Mouse (Mus musculus): Measurements from ENCODE around the gene Dda1. TPM values are rescaled to one million over a fixed set of nuclear protein-coding genes. Genes with fewer than 3 reads are reported as not detected.

Gene Dda1
- polyA plus RNA-seq, 1 experiment from 2014 or later: 104 TPM

DNA sequence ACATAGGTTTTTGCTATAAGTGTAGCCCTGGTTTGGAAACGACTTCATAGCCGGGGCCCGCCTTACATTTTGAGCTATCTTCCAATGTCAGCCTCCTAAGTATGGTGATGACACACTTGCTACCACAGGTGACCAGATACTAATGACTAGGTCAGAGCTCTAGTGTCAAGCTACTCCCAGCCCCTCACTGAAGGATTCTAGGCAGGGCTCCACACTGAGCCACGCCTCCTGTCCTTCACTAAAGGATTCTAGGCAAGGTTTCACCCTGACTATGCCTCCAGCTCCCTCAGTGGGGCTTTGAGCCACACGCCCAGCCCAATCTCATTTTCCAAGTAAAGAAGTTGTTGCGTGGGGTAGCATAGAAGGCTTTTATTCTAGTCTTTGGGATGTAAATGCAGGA lies 8.3 kb upstream of the Dda1 start:
- Histone ChIP-seq H3K27me3 (no peaks in the 10 kb centered on the region), H3K4me3 (no peak overlapping the region), H3K36me3 (peaks cover 24% of the 10 kb centered on the region), H3K9me3 (no peaks in the 10 kb centered on the region), H3K4me2 (no peak overlapping the region), H3K27ac (no peak overlapping the region), H3K9ac (no peak overlapping the region), H3K4me1 (peaks cover 26% of the 10 kb centered on the region)
- 91% methylated on average over 6 of the region's 6 CpGs for WGBS
- no peak for ATAC-seq (ENCODE audit: borderline replicate concordance, extremely low read depth, low FRiP score, low TSS enrichment)

- 74% methylated on average over 46 of the region's 47 CpGs for WGBS
- no peak for ATAC-seq (ENCODE audit: borderline replicate concordance, extremely low read depth, low FRiP score, low TSS enrichment)
- Histone ChIP-seq H3K36me3 (peaks cover 24% of the 10 kb centered on the region), H3K4me2 (no peak overlapping the region), H3K4me1 (peaks cover 32% of the 10 kb centered on the region), H3K4me3 (no peak overlapping the region), H3K9me3 (no peaks in the 10 kb centered on the region), H3K27ac (no peak overlapping the region), H3K9ac (no peak overlapping the region), H3K27me3 (no peaks in the 10 kb centered on the region)
Observed at GRCm38 (mm10) chr8:71461152-71461840, 7.7 kb upstream of the Dda1 start.

GRCm38 (mm10) chr8:71462191-71462590 lies 6.8 kb upstream of the Dda1 start:
- Histone ChIP-seq H3K27ac (no peak overlapping the region), H3K4me3 (peak overlapping the region; percentile 87), H3K9ac (peak overlapping the region; percentile 74), H3K27me3 (no peaks in the 10 kb centered on the region), H3K9me3 (no peaks in the 10 kb centered on the region), H3K36me3 (peaks cover 24% of the 10 kb centered on the region), H3K4me1 (peaks cover 31% of the 10 kb centered on the region), H3K4me2 (peak overlapping the region; percentile 93; the same call in 1 of the 2 replicates)
- WGBS: 65% methylated on average over 4 of the region's 4 CpGs
- ATAC-seq (ENCODE audit: borderline replicate concordance, extremely low read depth, low FRiP score, low TSS enrichment): no peak

- H3K9me3 ChIP-seq: no peaks in the 10 kb centered on the region
- ATAC-seq (ENCODE audit: borderline replicate concordance, extremely low read depth, low FRiP score, low TSS enrichment): no peak
- H3K4me3 ChIP-seq: peak overlapping the region; percentile 87
- 4% methylated on average over 16 of the region's 16 CpGs for WGBS
- H3K36me3 ChIP-seq: peaks cover 21% of the 10 kb centered on the region
- no peaks in the 10 kb centered on the region for H3K27me3 ChIP-seq
- peak overlapping the region; percentile 74 for H3K9ac ChIP-seq
- peak overlapping the region; percentile 93 for H3K4me2 ChIP-seq
- H3K4me1 ChIP-seq: peaks cover 29% of the 10 kb centered on the region
- peak overlapping the region; percentile 96 for H3K27ac ChIP-seq
Observed at GRCm38 (mm10) chr8:71462786-71463185, 6.2 kb upstream of the Dda1 start.

DNA sequence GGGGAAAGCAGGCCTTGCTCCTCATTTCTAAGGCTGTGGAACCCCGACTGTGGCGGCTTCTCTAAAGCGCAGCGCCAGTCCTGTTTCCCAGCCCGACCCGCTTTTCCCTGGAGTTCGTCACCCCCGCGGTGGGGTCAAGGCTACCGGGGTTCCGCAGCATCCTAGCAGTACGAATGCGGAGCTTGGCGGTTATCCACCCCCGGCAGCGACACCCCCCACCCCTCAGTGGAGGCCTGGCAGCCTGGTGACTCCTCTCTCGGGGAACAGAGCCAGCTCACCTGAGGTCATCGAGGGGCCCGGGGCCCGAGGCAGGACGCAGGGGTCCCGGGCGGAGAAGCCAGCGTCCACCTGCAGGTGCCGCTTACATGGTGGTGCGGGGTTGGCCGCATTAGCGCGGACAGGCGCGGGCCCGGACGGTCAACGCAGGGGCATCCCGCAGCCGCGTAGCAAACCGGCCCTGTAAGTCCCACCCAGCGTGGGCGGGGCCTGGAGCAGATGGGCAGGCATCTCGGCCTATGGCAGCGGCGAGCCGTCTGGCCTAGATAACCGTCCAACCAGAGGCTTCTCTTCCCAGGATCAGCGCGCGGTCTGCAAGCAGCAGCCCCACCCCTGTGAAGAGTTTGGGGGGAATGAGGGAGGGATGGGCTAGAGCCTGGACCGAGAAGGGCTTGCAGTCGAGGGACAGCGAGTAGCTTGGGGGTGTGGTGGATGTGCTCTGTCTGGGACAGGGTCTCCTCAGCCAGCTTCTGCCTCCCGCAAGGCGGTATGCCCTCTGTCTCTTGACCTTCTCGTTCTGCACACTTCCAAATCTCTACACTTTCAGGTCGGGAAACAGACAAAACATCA lies 5.6 kb upstream of the Dda1 start, which contains the start of gene Abhd8:
Gene Abhd8, minus strand, starts transcription at position 468 of the 846 bp plus-strand sequence.
- Histone ChIP-seq H3K9me3 (no peaks in the 10 kb centered on the region), H3K4me1 (peaks cover 29% of the 10 kb centered on the region), H3K4me3 (peak within 1 kb of the TSS; percentile 87), H3K36me3 (peaks cover 18% of the 10 kb centered on the region), H3K27ac (peak within 1 kb of the TSS; percentile 96), H3K27me3 (no peaks in the 10 kb centered on the region), H3K9ac (peak within 1 kb of the TSS; percentile 74), H3K4me2 (peak within 1 kb of the TSS; percentile 93)
- ATAC-seq (ENCODE audit: borderline replicate concordance, extremely low read depth, low FRiP score, low TSS enrichment): peak; percentile 85
- under 1% methylated on average over 55 of the region's 55 CpGs for WGBS

DNA sequence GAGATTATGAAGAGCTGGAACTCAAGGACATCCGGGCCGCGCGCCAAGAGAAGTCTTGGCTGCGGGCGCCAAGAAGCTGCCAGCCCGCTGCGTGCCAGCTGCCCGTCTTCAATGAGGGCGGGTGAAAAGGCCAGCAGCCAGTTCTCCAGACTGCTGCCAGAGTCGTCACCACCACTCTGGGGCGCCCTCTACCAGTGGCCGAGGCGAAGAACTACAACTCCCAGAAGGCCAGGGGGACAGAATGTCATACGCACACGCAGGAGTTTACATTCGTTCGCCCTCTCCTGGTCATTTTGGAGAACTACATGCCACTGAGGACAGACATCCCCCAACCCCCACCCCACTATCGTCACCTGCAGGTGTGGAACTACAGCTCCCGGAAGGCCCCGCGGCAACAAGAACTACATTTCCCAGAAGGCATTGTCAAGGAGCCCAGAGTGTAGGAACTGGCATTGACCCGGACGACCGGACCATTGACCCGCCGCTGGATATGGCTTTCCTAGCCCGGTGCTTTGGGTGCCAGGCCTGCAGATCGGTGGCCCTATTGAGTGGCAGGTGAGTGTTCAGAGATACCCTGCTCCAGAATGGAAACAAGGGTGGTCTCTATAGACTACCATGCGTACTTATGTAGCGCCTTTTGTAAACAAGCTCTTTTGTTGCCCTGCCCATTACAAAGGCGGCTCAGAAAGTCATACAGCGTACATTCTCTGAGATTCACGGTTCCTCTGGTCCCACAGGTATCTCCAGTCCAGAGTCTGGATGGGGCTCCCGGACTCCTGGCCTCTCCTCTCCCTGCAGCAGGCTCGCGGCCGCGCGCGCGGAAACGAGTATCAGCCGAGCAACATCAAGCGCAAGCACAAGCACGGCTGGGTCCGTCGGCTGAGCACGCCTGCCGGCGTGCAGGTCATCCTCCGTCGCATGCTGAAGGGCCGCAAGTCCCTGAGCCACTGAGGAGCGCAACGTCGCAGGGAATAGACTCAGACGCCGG lies 4.2 kb upstream of the Dda1 start, which contains the start of gene Mrpl34:
Gene Mrpl34, plus strand, starts transcription at position 447 of the 988 bp plus-strand sequence.
- under 1% methylated on average over 59 of the region's 59 CpGs for WGBS
- Histone ChIP-seq H3K36me3 (peaks cover 14% of the 10 kb centered on the region), H3K4me3 (peak within 1 kb of the TSS; percentile 87), H3K9ac (peak within 1 kb of the TSS; percentile 74), H3K4me2 (peak within 1 kb of the TSS; percentile 93), H3K4me1 (peaks cover 33% of the 10 kb centered on the region), H3K27me3 (no peaks in the 10 kb centered on the region), H3K9me3 (no peaks in the 10 kb centered on the region), H3K27ac (peak within 1 kb of the TSS; percentile 96)
- peak; percentile 78 for ATAC-seq (ENCODE audit: borderline replicate concordance, extremely low read depth, low FRiP score, low TSS enrichment)

DNA sequence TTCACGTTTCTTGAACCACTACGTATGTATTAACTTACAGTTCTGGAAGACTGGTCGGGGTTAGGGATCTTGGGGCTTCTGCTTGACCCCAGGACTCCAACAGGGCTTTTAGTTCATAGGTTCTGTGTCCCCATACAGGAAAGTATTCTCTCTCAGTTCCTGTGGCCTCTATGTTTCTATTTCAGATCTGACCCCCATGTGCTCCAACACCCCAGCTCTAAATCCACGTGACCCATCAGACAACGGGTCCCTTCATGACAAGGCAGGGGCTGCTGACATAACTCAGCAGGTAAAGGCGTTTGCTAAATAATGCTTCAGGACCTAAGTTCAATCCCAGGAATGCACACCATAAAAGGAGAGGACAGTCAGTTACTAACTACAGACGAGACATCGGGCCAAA lies 3.3 kb upstream of the Dda1 start:
- H3K4me1 ChIP-seq: peaks cover 42% of the 10 kb centered on the region
- no peaks in the 10 kb centered on the region for H3K9me3 ChIP-seq
- 77% methylated on average over 8 of the region's 8 CpGs for WGBS
- no peak for ATAC-seq (ENCODE audit: borderline replicate concordance, extremely low read depth, low FRiP score, low TSS enrichment)
- H3K27me3 ChIP-seq: no peaks in the 10 kb centered on the region
- H3K9ac ChIP-seq: peak overlapping the region; percentile 44; the same call in 1 of the 2 replicates
- peaks cover 9% of the 10 kb centered on the region for H3K36me3 ChIP-seq
- H3K4me2 ChIP-seq: peak overlapping the region; percentile 93
- H3K4me3 ChIP-seq: peak overlapping the region; percentile 87
- no peak overlapping the region for H3K27ac ChIP-seq

GRCm38 (mm10) chr8:71466198-71466597 lies 2.8 kb upstream of the Dda1 start:
- WGBS: 98% methylated on average over 5 of the region's 5 CpGs
- peaks cover 4% of the 10 kb centered on the region; the same call in 1 of the 2 replicates for H3K36me3 ChIP-seq
- H3K4me3 ChIP-seq: no peak overlapping the region
- no peaks in the 10 kb centered on the region for H3K27me3 ChIP-seq
- peaks cover 47% of the 10 kb centered on the region for H3K4me1 ChIP-seq
- H3K4me2 ChIP-seq: no peak overlapping the region
- H3K9ac ChIP-seq: no peak overlapping the region
- ATAC-seq (ENCODE audit: borderline replicate concordance, extremely low read depth, low FRiP score, low TSS enrichment): no peak
- H3K27ac ChIP-seq: no peak overlapping the region
- no peaks in the 10 kb centered on the region for H3K9me3 ChIP-seq

- H3K4me3 ChIP-seq: no peak overlapping the region
- no peaks in the 10 kb centered on the region for H3K27me3 ChIP-seq
- ATAC-seq (ENCODE audit: borderline replicate concordance, extremely low read depth, low FRiP score, low TSS enrichment): no peak
- WGBS: 78% methylated on average over 2 of the region's 2 CpGs
- no peak overlapping the region for H3K9ac ChIP-seq
- no peaks in the 10 kb centered on the region for H3K9me3 ChIP-seq
- H3K4me1 ChIP-seq: peaks cover 46% of the 10 kb centered on the region
- no peak overlapping the region for H3K4me2 ChIP-seq
- no peak overlapping the region for H3K27ac ChIP-seq
- peaks cover 2% of the 10 kb centered on the region; the same call in 1 of the 2 replicates for H3K36me3 ChIP-seq
Observed at GRCm38 (mm10) chr8:71467201-71467600, 1.8 kb upstream of the Dda1 start.

DNA sequence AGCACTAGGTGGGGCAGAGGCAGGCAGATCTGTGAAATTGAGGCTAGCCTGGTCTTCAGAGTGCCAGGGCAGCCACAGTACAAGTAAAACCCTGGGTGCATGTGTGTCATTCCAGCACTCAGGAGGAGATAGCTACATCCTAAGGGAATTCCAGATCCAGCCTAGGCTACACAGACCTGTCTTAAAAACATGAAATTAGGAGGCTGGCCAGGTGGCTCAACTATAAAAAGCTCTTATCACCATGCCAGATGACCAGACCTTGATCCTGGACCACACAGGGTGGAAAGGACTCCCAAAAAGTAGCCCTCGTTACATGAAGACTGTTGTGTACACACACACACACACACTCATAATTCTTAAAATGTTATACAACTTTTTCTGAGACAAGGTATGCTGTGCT lies 998 bp upstream of the Dda1 start:
- H3K9me3 ChIP-seq: no peaks in the 10 kb centered on the region
- 93% methylated on average over 1 of the region's 1 CpGs for WGBS
- H3K4me1 ChIP-seq: peaks cover 38% of the 10 kb centered on the region
- no peak overlapping the region for H3K27ac ChIP-seq
- H3K4me2 ChIP-seq: no peak overlapping the region
- H3K36me3 ChIP-seq: peaks cover 6% of the 10 kb centered on the region; the same call in 1 of the 2 replicates
- H3K4me3 ChIP-seq: no peak overlapping the region
- no peak for ATAC-seq (ENCODE audit: borderline replicate concordance, extremely low read depth, low FRiP score, low TSS enrichment)
- H3K9ac ChIP-seq: no peak overlapping the region
- no peaks in the 10 kb centered on the region for H3K27me3 ChIP-seq

GRCm38 (mm10) chr8:71469411-71469810 lies 412 bp downstream of the Dda1 start:
- H3K4me1 ChIP-seq: peaks cover 29% of the 10 kb centered on the region
- H3K4me3 ChIP-seq: peak overlapping the region; percentile 93
- 1% methylated on average over 24 of the region's 24 CpGs for WGBS
- H3K9me3 ChIP-seq: no peaks in the 10 kb centered on the region
- no peaks in the 10 kb centered on the region for H3K27me3 ChIP-seq
- peaks cover 19% of the 10 kb centered on the region for H3K36me3 ChIP-seq
- peak overlapping the region; percentile 92 for H3K4me2 ChIP-seq
- H3K9ac ChIP-seq: peak overlapping the region; percentile 77
- ATAC-seq (ENCODE audit: borderline replicate concordance, extremely low read depth, low FRiP score, low TSS enrichment): peak; percentile 19; the same call in 1 of the 2 replicates
- H3K27ac ChIP-seq: peak overlapping the region; percentile 77
